Mouse (Mus musculus) megakaryocyte, embryonic 14.5 days (primary cell): ENCODE data around the gene Ubap2. TPM values are rescaled to one million over a fixed set of nuclear protein-coding genes. Genes with fewer than 3 reads are reported as not detected.

Experiments
- H3K27me3 ChIP-seq: replicated peaks from 2 replicates; pipeline ENCODE3; 2012; ENCODE audit warnings: inconsistent platforms
- H3K36me3 ChIP-seq: replicated peaks from 2 replicates; pipeline ENCODE3; 2012; ENCODE audit warnings: low read length, inconsistent platforms, mixed read lengths
- H3K4me1 ChIP-seq: 2 replicates; pipeline ENCODE4 v1.6.1; 2012; ENCODE audit warnings: inconsistent platforms
- H3K4me3 ChIP-seq: replicated peaks from 2 replicates; pipeline ENCODE3; 2012; ENCODE audit warnings: moderate library complexity, mild to moderate bottlenecking, inconsistent platforms
- H3K9me3 ChIP-seq: 2 replicates; pipeline ENCODE4 v1.6.1; 2012; ENCODE audit warnings: inconsistent platforms
- FLI1 ChIP-seq: IDR thresholded peaks from 2 replicates; pipeline ENCODE4 v1.6.1; 2012; ENCODE audit warnings: low read length, inconsistent platforms, mixed read lengths
- GATA1 ChIP-seq: IDR thresholded peaks from 3 replicates; pipeline ENCODE4 v1.6.1; 2012; ENCODE audit warnings: mixed read lengths, low read length, inconsistent platforms, borderline replicate concordance
- polyA plus RNA-seq: library from polyadenylated mRNA; stranded (reverse); fragments of >175 nt; gene quantifications from 2 replicates; pipeline ENCODE4 v1.2.3, GENCODE M21; 2012; ENCODE audit warnings: low replicate concordance; ENCODE audit not compliant: insufficient read depth

Ubap2 gene
- polyA plus RNA-seq, 1 experiment = 277 TPM

DNA sequence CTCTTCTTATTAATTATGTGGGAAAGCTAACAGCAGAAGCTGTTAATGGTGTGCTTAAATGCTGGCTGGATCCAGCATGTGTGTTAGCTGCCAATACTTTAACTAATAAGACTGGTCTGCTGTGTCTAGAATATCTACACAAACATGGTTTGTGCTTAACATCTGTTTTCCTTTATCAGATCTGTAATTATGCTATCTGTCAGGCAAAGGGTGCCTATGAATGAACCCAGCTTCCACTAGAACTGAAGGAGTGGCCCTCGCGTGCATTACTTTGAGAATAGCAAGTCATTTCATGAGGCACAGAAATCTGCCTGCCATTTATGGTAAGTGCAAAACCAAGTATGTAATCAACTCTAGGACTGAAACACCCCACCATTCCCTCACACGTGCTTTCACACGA is 66.9 kb downstream of the Ubap2 start:
- Histone ChIP-seq H3K36me3 (peaks cover 96% of the 10 kb centered on the region), H3K9me3 (no peaks in the 10 kb centered on the region), H3K4me3 (no peak overlapping the region), H3K4me1 (peaks cover 24% of the 10 kb centered on the region), H3K27me3 (no peaks in the 10 kb centered on the region)
- TF ChIP-seq FLI1 (no peak), GATA1 (no peak)

- no peaks in the 10 kb centered on the region for H3K9me3 ChIP-seq
- peak overlapping the region; percentile 46 for H3K4me3 ChIP-seq
- TF ChIP-seq GATA1 = no peak
- no peak for TF ChIP-seq FLI1
- no peaks in the 10 kb centered on the region for H3K27me3 ChIP-seq
- H3K4me1 ChIP-seq = peaks cover 24% of the 10 kb centered on the region
- peaks cover 99% of the 10 kb centered on the region for H3K36me3 ChIP-seq
Observed at GRCm38 (mm10) chr4:41205751-41206150, 69.2 kb downstream of the Ubap2 start.

DNA sequence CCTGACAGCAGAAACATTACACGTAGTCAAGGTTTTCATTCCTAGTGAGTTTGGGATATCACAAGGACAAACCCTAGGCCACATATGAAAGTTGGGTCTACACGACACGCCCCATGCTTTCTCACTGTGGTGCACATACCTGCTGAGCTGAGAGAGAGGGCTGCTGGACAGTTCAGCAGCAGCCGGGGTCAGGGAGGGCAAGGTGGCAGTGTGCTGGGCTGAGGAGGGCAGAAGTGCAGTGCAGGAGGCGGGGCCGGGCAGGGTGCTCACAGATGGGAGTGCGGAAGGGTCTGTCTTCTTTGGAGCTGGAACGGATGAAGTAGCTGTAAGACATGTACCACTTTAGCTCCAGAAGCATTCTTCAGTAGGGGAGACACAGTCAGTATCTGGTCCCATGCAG is 72.8 kb downstream of the Ubap2 start:
- H3K27me3 ChIP-seq = no peaks in the 10 kb centered on the region
- TF ChIP-seq GATA1 = no peak
- TF ChIP-seq FLI1 = no peak
- H3K4me1 ChIP-seq = peaks cover 22% of the 10 kb centered on the region
- peaks cover 98% of the 10 kb centered on the region for H3K36me3 ChIP-seq
- H3K9me3 ChIP-seq = no peaks in the 10 kb centered on the region
- no peak overlapping the region for H3K4me3 ChIP-seq

GRCm38 (mm10) chr4:41196861-41197610 is 77.9 kb downstream of the Ubap2 start:
- no peak overlapping the region for H3K4me3 ChIP-seq
- H3K4me1 ChIP-seq = peaks cover 14% of the 10 kb centered on the region
- no peaks in the 10 kb centered on the region for H3K27me3 ChIP-seq
- no peaks in the 10 kb centered on the region for H3K9me3 ChIP-seq
- H3K36me3 ChIP-seq = peaks cover 99% of the 10 kb centered on the region
- TF ChIP-seq GATA1 (no peak), FLI1 (no peak)

- TF ChIP-seq GATA1 (no peak), FLI1 (no peak)
- Histone ChIP-seq H3K9me3 (no peaks in the 10 kb centered on the region), H3K27me3 (no peaks in the 10 kb centered on the region), H3K4me1 (peaks cover 26% of the 10 kb centered on the region), H3K36me3 (peaks cover 98% of the 10 kb centered on the region), H3K4me3 (no peak overlapping the region)
Observed at GRCm38 (mm10) chr4:41195328-41195727, 79.6 kb downstream of the Ubap2 start.

GRCm38 (mm10) chr4:41192544-41193512 is 82.1 kb downstream of the Ubap2 start:
- no peaks in the 10 kb centered on the region for H3K9me3 ChIP-seq
- TF ChIP-seq GATA1 (no peak), FLI1 (no peak)
- H3K36me3 ChIP-seq = peaks cover 98% of the 10 kb centered on the region
- no peaks in the 10 kb centered on the region for H3K27me3 ChIP-seq
- H3K4me3 ChIP-seq = peak overlapping the region; percentile 23
- H3K4me1 ChIP-seq = peaks cover 37% of the 10 kb centered on the region

DNA sequence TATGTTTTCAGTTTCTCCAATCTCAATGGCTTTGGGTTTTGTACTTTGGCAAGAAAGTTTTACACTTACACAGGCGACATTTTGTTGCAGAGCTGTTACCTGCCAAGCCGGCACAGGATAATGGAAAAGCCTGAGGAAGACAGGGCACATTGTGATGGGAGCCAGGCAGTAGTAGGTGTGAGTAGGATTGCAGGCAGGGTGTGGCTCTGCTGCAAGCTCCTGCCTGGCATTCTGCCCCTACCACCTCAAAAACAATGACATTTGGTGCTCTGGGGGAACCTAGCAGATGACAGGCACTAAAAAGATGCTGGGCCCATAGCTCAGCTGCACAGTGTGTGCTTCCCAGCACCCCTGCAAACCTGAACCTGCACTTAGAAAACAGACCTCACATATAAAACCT is 85.1 kb downstream of the Ubap2 start:
- no peak overlapping the region for H3K4me3 ChIP-seq
- TF ChIP-seq GATA1 (no peak), FLI1 (no peak)
- H3K27me3 ChIP-seq = no peaks in the 10 kb centered on the region
- no peaks in the 10 kb centered on the region for H3K9me3 ChIP-seq
- peaks cover 96% of the 10 kb centered on the region for H3K36me3 ChIP-seq
- peaks cover 37% of the 10 kb centered on the region for H3K4me1 ChIP-seq

GRCm38 (mm10) chr4:41179825-41180725 is 94.9 kb downstream of the Ubap2 start:
- Histone ChIP-seq H3K27me3 (no peaks in the 10 kb centered on the region), H3K4me3 (no peak overlapping the region), H3K9me3 (no peaks in the 10 kb centered on the region), H3K36me3 (peaks cover 79% of the 10 kb centered on the region), H3K4me1 (peaks cover 33% of the 10 kb centered on the region)
- TF ChIP-seq FLI1 (no peak), GATA1 (no peak)

- Histone ChIP-seq H3K4me3 (no peak overlapping the region), H3K27me3 (no peaks in the 10 kb centered on the region), H3K4me1 (peaks cover 46% of the 10 kb centered on the region), H3K36me3 (peaks cover 63% of the 10 kb centered on the region), H3K9me3 (no peaks in the 10 kb centered on the region)
- TF ChIP-seq GATA1 (no peak), FLI1 (no peak)
Observed at GRCm38 (mm10) chr4:41174631-41175030, 100.3 kb downstream of the Ubap2 start.

DNA sequence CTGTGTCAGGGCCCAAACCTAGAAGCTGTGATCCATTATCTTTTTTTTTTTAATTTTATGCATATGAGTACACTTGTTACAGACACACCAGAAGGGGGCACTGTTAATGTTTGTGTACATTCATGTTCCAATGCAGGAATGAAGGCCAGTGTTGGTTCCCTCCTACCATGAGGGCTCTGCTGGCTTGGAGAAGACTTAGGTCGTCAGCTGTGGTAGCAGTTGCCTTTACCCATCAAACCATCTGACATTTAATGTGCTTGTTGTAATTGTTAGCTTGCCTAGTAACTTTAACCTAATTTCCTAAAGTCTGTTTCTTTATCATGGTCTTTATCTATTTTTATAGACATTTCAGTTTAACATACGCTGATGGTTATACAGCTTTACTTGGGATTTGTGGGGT is 104.0 kb downstream of the Ubap2 start:
- peaks cover 31% of the 10 kb centered on the region for H3K4me1 ChIP-seq
- H3K4me3 ChIP-seq = no peak overlapping the region
- H3K36me3 ChIP-seq = peaks cover 48% of the 10 kb centered on the region

More for the DNA sequence above, 104.0 kb downstream of the Ubap2 start:
- TF ChIP-seq FLI1 (no peak), GATA1 (no peak)
- Histone ChIP-seq H3K27me3 (no peaks in the 10 kb centered on the region), H3K9me3 (no peaks in the 10 kb centered on the region)
